Mouse (Mus musculus) MEL (cell line): ENCODE data around the gene Cdh13. TPM values are rescaled to one million over a fixed set of nuclear protein-coding genes. Genes with fewer than 3 reads are reported as not detected.

Experiments
- DNase-seq: peaks from one replicate; pipeline ENCODE4 v3.0.0; 2011; ENCODE audit warnings: low read depth, low spot score
- H3K27ac ChIP-seq: 2 replicates; pipeline ENCODE4 v1.5.1; 2012; ENCODE audit warnings: low read depth, mild to moderate bottlenecking, control low read depth, low read length, moderate library complexity; ENCODE audit not compliant: control insufficient read depth
- H3K27me3 ChIP-seq, 2 experiments: fragments of 150-350 bp in 1 of 2; sonication (generic) in 1 of 2; 2 replicates each; pipeline ENCODE4 v1.6.1; 2012; ENCODE audit warnings: low read length in 2 of 2, mild to moderate bottlenecking in 2 of 2, improper control_type of control experiment in 1 of 2, moderate library complexity in 1 of 2; ENCODE audit not compliant: insufficient read depth in 2 of 2, control insufficient read depth in 1 of 2
- H3K36me3 ChIP-seq, 2 experiments: 2 replicates each; pipeline ENCODE4 v1.6.1; 2012 to 2014; ENCODE audit warnings: low read length in 2 of 2, improper control_type of control experiment in 1 of 2, inconsistent platforms in 1 of 2, mild to moderate bottlenecking in 1 of 2; ENCODE audit not compliant: insufficient read depth in 2 of 2, control insufficient read depth in 1 of 2
- H3K4me1 ChIP-seq, 2 experiments: fragments of 150-350 bp in 1 of 2; sonication (generic) in 1 of 2; 2 replicates each; pipeline ENCODE4 v1.6.1; 2012; ENCODE audit warnings: low read length in 2 of 2, improper control_type of control experiment in 1 of 2, mild to moderate bottlenecking in 1 of 2; ENCODE audit not compliant: insufficient read depth in 2 of 2, control insufficient read depth in 1 of 2
- H3K4me3 ChIP-seq, 2 experiments: fragments of 150-350 bp in 1 of 2; sonication (generic) in 1 of 2; 2 replicates each; pipeline ENCODE4 v1.5.1; 2012; ENCODE audit warnings: low read depth in 2 of 2, low read length in 2 of 2, mild to moderate bottlenecking in 2 of 2, moderate library complexity in 2 of 2, control low read depth in 1 of 2, improper control_type of control experiment in 1 of 2; ENCODE audit not compliant: control insufficient read depth in 1 of 2, insufficient read depth in 1 of 2
- H3K79me2 ChIP-seq: 2 replicates; pipeline ENCODE4 v1.6.1; 2012; ENCODE audit warnings: mild to moderate bottlenecking, low read length, moderate library complexity; ENCODE audit not compliant: control insufficient read depth, poor library complexity, insufficient read depth
- H3K9ac ChIP-seq: 2 replicates; pipeline ENCODE4 v1.6.1; 2012; ENCODE audit warnings: low read depth, mild to moderate bottlenecking, control low read depth, low read length, moderate library complexity; ENCODE audit not compliant: control insufficient read depth, poor library complexity, severe bottlenecking
- H3K9me3 ChIP-seq: fragments of 150-350 bp; sonication (generic); replicated peaks from 2 replicates; pipeline ENCODE4 v1.6.1; 2012; ENCODE audit warnings: mild to moderate bottlenecking, low read length, improper control_type of control experiment, moderate library complexity; ENCODE audit not compliant: insufficient read depth
- BHLHE40 ChIP-seq: IDR thresholded peaks from 2 replicates; pipeline ENCODE4 v1.6.1; 2012; ENCODE audit warnings: low read depth, mild to moderate bottlenecking, inconsistent platforms, low read length, improper control_type of control experiment, borderline replicate concordance
- CHD1 ChIP-seq: IDR thresholded peaks from 2 replicates; pipeline ENCODE4 v1.6.1; 2012; ENCODE audit warnings: low read depth, mild to moderate bottlenecking, inconsistent platforms, low read length, improper control_type of control experiment
- CTCF ChIP-seq, 3 experiments: IDR thresholded peaks in 2 of 3; conservative IDR thresholded peaks in 1 of 3; 2 replicates each; pipeline ENCODE4 v1.5.1; 2011 to 2012; ENCODE audit warnings: low read length in 3 of 3, low read depth in 2 of 3, mild to moderate bottlenecking in 2 of 3, improper control_type of control experiment in 1 of 3, inconsistent platforms in 1 of 3, mixed read lengths in 1 of 3, moderate library complexity in 1 of 3; ENCODE audit not compliant: control insufficient read depth in 1 of 3, insufficient read depth in 1 of 3, poor library complexity in 1 of 3, severe bottlenecking in 1 of 3
- ELF1 ChIP-seq: IDR thresholded peaks from 2 replicates; pipeline ENCODE4 v1.6.1; 2014; ENCODE audit warnings: low read depth, mild to moderate bottlenecking, inconsistent platforms, low read length, improper control_type of control experiment, moderate library complexity
- ETS1 ChIP-seq: IDR thresholded peaks from 2 replicates; pipeline ENCODE4 v1.6.1; 2012; ENCODE audit warnings: low read depth, mild to moderate bottlenecking, inconsistent platforms, low read length, improper control_type of control experiment, moderate library complexity
- GABPA ChIP-seq: IDR thresholded peaks from 2 replicates; pipeline ENCODE4 v1.6.1; 2012; ENCODE audit warnings: low read depth, mild to moderate bottlenecking, inconsistent platforms, low read length, improper control_type of control experiment, moderate library complexity
- GATA1 ChIP-seq: IDR thresholded peaks from 2 replicates; pipeline ENCODE4 v1.6.1; 2011; ENCODE audit warnings: low read depth, low read length, improper control_type of control experiment
- HCFC1 ChIP-seq: IDR thresholded peaks from 2 replicates; pipeline ENCODE4 v1.6.1; 2012; ENCODE audit warnings: low read depth, mild to moderate bottlenecking, inconsistent platforms, low read length, improper control_type of control experiment, moderate library complexity
- JUND ChIP-seq: IDR thresholded peaks from 2 replicates; pipeline ENCODE4 v1.6.1; 2011; ENCODE audit warnings: low read depth, mild to moderate bottlenecking, improper control_type of control experiment, low read length
- MAFK ChIP-seq: IDR thresholded peaks from 2 replicates; pipeline ENCODE4 v1.6.1; 2011; ENCODE audit warnings: low read depth, mild to moderate bottlenecking, low read length, improper control_type of control experiment, borderline replicate concordance
- MAZ ChIP-seq: IDR thresholded peaks from 2 replicates; pipeline ENCODE4 v1.6.1; 2012; ENCODE audit warnings: low read depth, mild to moderate bottlenecking, inconsistent platforms, low read length, improper control_type of control experiment
- MEF2A ChIP-seq: IDR thresholded peaks from 2 replicates; pipeline ENCODE4 v1.6.1; 2014; ENCODE audit warnings: low read depth, mild to moderate bottlenecking, inconsistent platforms, low read length, improper control_type of control experiment; ENCODE audit not compliant: poor library complexity, insufficient replicate concordance, severe bottlenecking; ENCODE audit errors: extremely low read depth
- MYB ChIP-seq: IDR thresholded peaks from 2 replicates; pipeline ENCODE4 v1.6.1; 2011; ENCODE audit warnings: mild to moderate bottlenecking, low read depth, low read length, improper control_type of control experiment
- MYC ChIP-seq: IDR thresholded peaks from 2 replicates; pipeline ENCODE4 v1.6.1; 2011; ENCODE audit warnings: low read depth, mild to moderate bottlenecking, low read length, improper control_type of control experiment, moderate library complexity
- POLR2A ChIP-seq, 2 experiments: IDR thresholded peaks; 2 replicates each; pipeline ENCODE4 v1.6.1; 2011 to 2012; ENCODE audit warnings: low read length in 2 of 2, mild to moderate bottlenecking in 2 of 2, control low read depth in 1 of 2, improper control_type of control experiment in 1 of 2, low read depth in 1 of 2, moderate library complexity in 1 of 2; ENCODE audit not compliant: control insufficient read depth in 1 of 2, insufficient read depth in 1 of 2, poor library complexity in 1 of 2
- POLR2AphosphoS2 ChIP-seq: IDR thresholded peaks from 2 replicates; pipeline ENCODE4 v1.6.1; 2011; ENCODE audit warnings: low read length, improper control_type of control experiment
- RAD21 ChIP-seq: IDR thresholded peaks from 2 replicates; pipeline ENCODE4 v1.6.1; 2011; ENCODE audit warnings: mild to moderate bottlenecking, low read depth, low read length, improper control_type of control experiment
- RCOR1 ChIP-seq: IDR thresholded peaks from 2 replicates; pipeline ENCODE4 v1.6.1; 2012; ENCODE audit warnings: low read depth, mild to moderate bottlenecking, inconsistent platforms, low read length, improper control_type of control experiment
- SIN3A ChIP-seq: IDR thresholded peaks from 2 replicates; pipeline ENCODE4 v1.6.1; 2012; ENCODE audit warnings: low read length, improper control_type of control experiment, inconsistent platforms
- SMC3 ChIP-seq: IDR thresholded peaks from 2 replicates; pipeline ENCODE4 v1.6.1; 2011; ENCODE audit warnings: low read depth, low read length, improper control_type of control experiment
- TCF12 ChIP-seq: IDR thresholded peaks from 2 replicates; pipeline ENCODE4 v1.6.1; 2014; ENCODE audit warnings: low read depth, mild to moderate bottlenecking, inconsistent platforms, low read length, improper control_type of control experiment, moderate library complexity
- UBTF ChIP-seq: IDR thresholded peaks from 2 replicates; pipeline ENCODE4 v1.6.1; 2012; ENCODE audit warnings: low read depth, mild to moderate bottlenecking, inconsistent platforms, low read length, improper control_type of control experiment, moderate library complexity, borderline replicate concordance; ENCODE audit not compliant: insufficient read depth
- USF1 ChIP-seq: IDR thresholded peaks from 2 replicates; pipeline ENCODE4 v1.6.1; 2014; ENCODE audit warnings: low read depth, mild to moderate bottlenecking, inconsistent platforms, low read length, improper control_type of control experiment, moderate library complexity
- USF2 ChIP-seq, 2 experiments: IDR thresholded peaks; 2 replicates each; pipeline ENCODE4 v1.6.1; 2011 to 2012; ENCODE audit warnings: improper control_type of control experiment in 2 of 2, low read length in 2 of 2, borderline replicate concordance in 1 of 2, inconsistent platforms in 1 of 2, low read depth in 1 of 2, mild to moderate bottlenecking in 1 of 2; ENCODE audit not compliant: insufficient read depth in 1 of 2
- ZC3H11A ChIP-seq: IDR thresholded peaks from 2 replicates; pipeline ENCODE4 v1.6.1; 2012; ENCODE audit warnings: low read depth, mild to moderate bottlenecking, inconsistent platforms, low read length, improper control_type of control experiment
- ZKSCAN1 ChIP-seq: IDR thresholded peaks from 2 replicates; pipeline ENCODE4 v1.6.1; 2012; ENCODE audit warnings: low read depth, mild to moderate bottlenecking, inconsistent platforms, low read length, improper control_type of control experiment, moderate library complexity
- ZNF384 ChIP-seq: IDR thresholded peaks from 2 replicates; pipeline ENCODE4 v1.6.1; 2012; ENCODE audit warnings: low read depth, mild to moderate bottlenecking, inconsistent platforms, low read length, improper control_type of control experiment
- polyA plus RNA-seq, 2 experiments: library from polyadenylated mRNA; stranded (reverse) in 1 of 2; unstranded in 1 of 2; fragments of >175 nt in 1 of 2; fragments of >200 nt in 1 of 2; gene quantifications; 2 replicates each; pipeline versions ENCODE4 v1.2.1 to v1.2.4; 2012; ENCODE audit warnings: low replicate concordance in 2 of 2, low read depth in 1 of 2; ENCODE audit not compliant: insufficient read length in 2 of 2, insufficient read depth in 1 of 2, missing spikeins in 1 of 2
- total RNA-seq: library from RNA; depleted of rRNA; stranded (reverse); fragments of 300-350 nt; gene quantifications from 2 replicates; pipeline ENCODE4 v1.2.3, GENCODE M21; 2012

Gene Cdh13
- total and polyA plus RNA-seq, 3 experiments, result not detected

- H3K27ac ChIP-seq, result no peak overlapping the region
- TF ChIP-seq USF1 (no peak), MEF2A (no peak), POLR2A (IDR thresholded peaks at IDR 0.05; ENCODE audit: control insufficient read depth in 1 of 2, insufficient read depth in 1 of 2, low read depth in 1 of 2, low read length in 2 of 2, poor library complexity in 1 of 2) (no peak), GABPA (no peak), SIN3A (no peak), MYC (no peak), SMC3 (no peak), JUND (no peak), TCF12 (no peak), UBTF (no peak), MYB (no peak), ZNF384 (no peak), USF2 (IDR thresholded peaks at IDR 0.05; ENCODE audit: borderline replicate concordance in 1 of 2, insufficient read depth in 1 of 2, low read depth in 1 of 2, low read length in 2 of 2) (no peak), ZC3H11A (no peak), POLR2AphosphoS2 (no peak), ELF1 (no peak), CHD1 (no peak)
- H3K9ac ChIP-seq, result no peak overlapping the region
- DNase-seq, result no peak
- H3K4me3 ChIP-seq, result no peak overlapping the region
- no peaks in the 10 kb centered on the region for H3K36me3 ChIP-seq
- no peaks in the 10 kb centered on the region for H3K27me3 ChIP-seq
- no peaks in the 10 kb centered on the region for H3K4me1 ChIP-seq
- no peaks in the 10 kb centered on the region for H3K79me2 ChIP-seq
- no peaks in the 10 kb centered on the region for H3K9me3 ChIP-seq
Measured at GRCm38 (mm10) chr8:119277047-119277451, 993.5 kb downstream of the Cdh13 start.

GRCm38 (mm10) chr8:119281761-119282160 lies 998.2 kb downstream of the Cdh13 start:
- DNase-seq, result no peak
- no peak overlapping the region for H3K9ac ChIP-seq
- no peaks in the 10 kb centered on the region for H3K27me3 ChIP-seq
- no peaks in the 10 kb centered on the region for H3K79me2 ChIP-seq
- no peaks in the 10 kb centered on the region for H3K4me1 ChIP-seq
- no peaks in the 10 kb centered on the region for H3K9me3 ChIP-seq
- no peak for TF ChIP-seq BHLHE40
- TF ChIP-seq RAD21, result no peak
- no peak for TF ChIP-seq ETS1
- no peak for TF ChIP-seq JUND
- TF ChIP-seq TCF12, result no peak
- no peak for TF ChIP-seq MAZ
- TF ChIP-seq SIN3A, result no peak
- no peak for TF ChIP-seq RCOR1
- no peak for TF ChIP-seq MAFK
- no peak for TF ChIP-seq ZC3H11A
- TF ChIP-seq USF1, result no peak
- no peak for TF ChIP-seq GATA1
- no peak for TF ChIP-seq ZNF384
- TF ChIP-seq ELF1, result no peak
- TF ChIP-seq HCFC1, result no peak
- TF ChIP-seq ZKSCAN1, result no peak
- TF ChIP-seq CTCF (IDR thresholded peaks at IDR 0.05 in 2 of 3, conservative IDR thresholded peaks at IDR 0.05 in 1 of 3; ENCODE audit: control insufficient read depth in 1 of 3, insufficient read depth in 1 of 3, low read depth in 2 of 3, low read length in 3 of 3, poor library complexity in 1 of 3, severe bottlenecking in 1 of 3), result no peak
- TF ChIP-seq USF2 (IDR thresholded peaks at IDR 0.05; ENCODE audit: borderline replicate concordance in 1 of 2, insufficient read depth in 1 of 2, low read depth in 1 of 2, low read length in 2 of 2), result no peak
- H3K27ac ChIP-seq, result no peak overlapping the region
- no peak overlapping the region for H3K4me3 ChIP-seq
- no peaks in the 10 kb centered on the region for H3K36me3 ChIP-seq
